Mouse (Mus musculus): ENCODE data around the gene Rhbdf1. TPM values are rescaled to one million over a fixed set of nuclear protein-coding genes. Genes with fewer than 3 reads are reported as not detected.
A peak's percentile ranks its signal among the peaks of the same experiment; 100 is the strongest.

Rhbdf1 gene
- polyA plus RNA-seq, 1 experiment from 2014 or later, result 14.1 TPM

- ATAC-seq (ENCODE audit: low FRiP score) (peak; percentile 88), DNase-seq (ENCODE audit: low spot score, missing footprints) (peak; percentile 97)
- Histone ChIP-seq H3K27me3 (ENCODE audit: control insufficient read depth, insufficient read depth, low read length) (peaks cover 15% of the 10 kb centered on the region), H3K9me3 (ENCODE audit: control insufficient read depth, low read length) (no peaks in the 10 kb centered on the region), H3K4me2 (peak within 1 kb of the TSS; percentile 81), H3K36me3 (ENCODE audit: control insufficient read depth, insufficient read depth, low read length) (0 out of 2 replicates have a peak, but pooled peaks cover 3% of the 10 kb centered on the region), H3K4me3 (ENCODE audit: low read depth, low read length) (peak within 1 kb of the TSS; percentile 71), H3K4me1 (ENCODE audit: control insufficient read depth, insufficient read depth, low read length) (peaks cover 22% of the 10 kb centered on the region), H3K9ac (ENCODE audit: low read length) (peak within 1 kb of the TSS; percentile 83), H3K27ac (ENCODE audit: low read depth, low read length) (no peak within 1 kb of the TSS)
- 3% methylated on average over 47 of the region's 47 CpGs for WGBS
Measured at GRCm38 (mm10) chr11:32226124-32226871, 4.2 kb upstream of the Rhbdf1 start, which contains the start of gene Mpg. Gene Mpg, plus strand, starts transcription at chr11:32226505.

- Histone ChIP-seq H3K4me3 (ENCODE audit: low read depth, low read length) (no peak overlapping the region), H3K4me2 (no peak overlapping the region), H3K9ac (ENCODE audit: low read length) (no peak overlapping the region)
Measured at GRCm38 (mm10) chr11:32225222-32226104, 3.4 kb upstream of the Rhbdf1 start.

GRCm38 (mm10) chr11:32224468-32225139 is 2.5 kb upstream of the Rhbdf1 start:
- Histone ChIP-seq H3K4me3 (ENCODE audit: low read depth, low read length) (no peak overlapping the region), H3K36me3 (ENCODE audit: control insufficient read depth, insufficient read depth, low read length) (0 out of 2 replicates have a peak, but pooled peaks cover 3% of the 10 kb centered on the region), H3K27ac (ENCODE audit: low read depth, low read length) (no peak overlapping the region), H3K9ac (ENCODE audit: low read length) (no peak overlapping the region), H3K27me3 (ENCODE audit: control insufficient read depth, insufficient read depth, low read length) (peaks cover 18% of the 10 kb centered on the region), H3K9me3 (ENCODE audit: control insufficient read depth, low read length) (no peaks in the 10 kb centered on the region), H3K4me1 (ENCODE audit: control insufficient read depth, insufficient read depth, low read length) (peaks cover 28% of the 10 kb centered on the region), H3K4me2 (no peak overlapping the region)
- WGBS, result 38% methylated on average over 4 of the region's 4 CpGs
- DNase-seq (ENCODE audit: low spot score, missing footprints) (peak; percentile 82), ATAC-seq (ENCODE audit: low FRiP score) (no peak)

More at GRCm38 (mm10) chr11:32225222-32226104, 3.4 kb upstream of the Rhbdf1 start:
- ATAC-seq (ENCODE audit: low FRiP score), result no peak
- peaks cover 28% of the 10 kb centered on the region for H3K4me1 ChIP-seq (ENCODE audit: control insufficient read depth, insufficient read depth, low read length)
- 0 out of 2 replicates have a peak, but pooled peaks cover 3% of the 10 kb centered on the region for H3K36me3 ChIP-seq (ENCODE audit: control insufficient read depth, insufficient read depth, low read length)
- 69% methylated on average over 7 of the region's 7 CpGs for WGBS
- H3K9me3 ChIP-seq (ENCODE audit: control insufficient read depth, low read length), result no peaks in the 10 kb centered on the region
- peaks cover 18% of the 10 kb centered on the region for H3K27me3 ChIP-seq (ENCODE audit: control insufficient read depth, insufficient read depth, low read length)
- DNase-seq (ENCODE audit: low spot score, missing footprints), result peak; percentile 82
- no peak overlapping the region for H3K27ac ChIP-seq (ENCODE audit: low read depth, low read length)

- Histone ChIP-seq H3K4me3 (ENCODE audit: low read depth, low read length) (no peak overlapping the region), H3K27ac (ENCODE audit: low read depth, low read length) (no peak overlapping the region), H3K4me2 (no peak overlapping the region), H3K36me3 (ENCODE audit: control insufficient read depth, insufficient read depth, low read length) (no peaks in the 10 kb centered on the region), H3K9ac (ENCODE audit: low read length) (no peak overlapping the region), H3K9me3 (ENCODE audit: control insufficient read depth, low read length) (no peaks in the 10 kb centered on the region), H3K27me3 (ENCODE audit: control insufficient read depth, insufficient read depth, low read length) (peaks cover 18% of the 10 kb centered on the region), H3K4me1 (ENCODE audit: control insufficient read depth, insufficient read depth, low read length) (peaks cover 30% of the 10 kb centered on the region)
- no peak for ATAC-seq (ENCODE audit: low FRiP score)
- WGBS, result 68% methylated on average over 4 of the region's 4 CpGs
- DNase-seq (ENCODE audit: low spot score, missing footprints), result peak; percentile 17
Measured at GRCm38 (mm10) chr11:32223297-32223967, 1.3 kb upstream of the Rhbdf1 start.

- Histone ChIP-seq H3K4me1 (ENCODE audit: control insufficient read depth, insufficient read depth, low read length) (peaks cover 30% of the 10 kb centered on the region), H3K9me3 (ENCODE audit: control insufficient read depth, low read length) (no peaks in the 10 kb centered on the region), H3K27me3 (ENCODE audit: control insufficient read depth, insufficient read depth, low read length) (peaks cover 18% of the 10 kb centered on the region), H3K4me2 (peak overlapping the region; percentile 99), H3K36me3 (ENCODE audit: control insufficient read depth, insufficient read depth, low read length) (no peaks in the 10 kb centered on the region), H3K9ac (ENCODE audit: low read length) (peak overlapping the region; percentile 81), H3K27ac (ENCODE audit: low read depth, low read length) (no peak overlapping the region), H3K4me3 (ENCODE audit: low read depth, low read length) (peak overlapping the region; percentile 72)
- 9% methylated on average over 21 of the region's 21 CpGs for WGBS
- no peak for ATAC-seq (ENCODE audit: low FRiP score)
- DNase-seq (ENCODE audit: low spot score, missing footprints), result peak; percentile 88
Measured at GRCm38 (mm10) chr11:32222570-32223194, 582 bp upstream of the Rhbdf1 start.

- ATAC-seq (ENCODE audit: low FRiP score) (peak; percentile 48), DNase-seq (ENCODE audit: low spot score, missing footprints) (peak; percentile 96)
- Histone ChIP-seq H3K9me3 (ENCODE audit: control insufficient read depth, low read length) (no peaks in the 10 kb centered on the region), H3K4me1 (ENCODE audit: control insufficient read depth, insufficient read depth, low read length) (peaks cover 22% of the 10 kb centered on the region), H3K9ac (ENCODE audit: low read length) (peak overlapping the region; percentile 81), H3K27me3 (ENCODE audit: control insufficient read depth, insufficient read depth, low read length) (peaks cover 18% of the 10 kb centered on the region), H3K27ac (ENCODE audit: low read depth, low read length) (peak overlapping the region; percentile 35), H3K4me2 (peak overlapping the region; percentile 99), H3K4me3 (ENCODE audit: low read depth, low read length) (peak overlapping the region; percentile 72), H3K36me3 (ENCODE audit: control insufficient read depth, insufficient read depth, low read length) (no peaks in the 10 kb centered on the region)
- WGBS, result under 1% methylated on average over 38 of the region's 46 CpGs
Measured at GRCm38 (mm10) chr11:32221225-32221950, 712 bp downstream of the Rhbdf1 start.

- ATAC-seq (ENCODE audit: low FRiP score) (no peak; the same call in none of the 2 replicates), DNase-seq (ENCODE audit: low spot score, missing footprints) (no peak)
- H3K27me3 ChIP-seq (ENCODE audit: control insufficient read depth, insufficient read depth, low read length), result peaks cover 18% of the 10 kb centered on the region
- peak overlapping the region; percentile 81 for H3K9ac ChIP-seq (ENCODE audit: low read length)
- no peak overlapping the region for H3K27ac ChIP-seq (ENCODE audit: low read depth, low read length)
- peaks cover 22% of the 10 kb centered on the region for H3K4me1 ChIP-seq (ENCODE audit: control insufficient read depth, insufficient read depth, low read length)
- no peaks in the 10 kb centered on the region for H3K36me3 ChIP-seq (ENCODE audit: control insufficient read depth, insufficient read depth, low read length)
- H3K4me2 ChIP-seq, result peak overlapping the region; percentile 99
- WGBS, result 39% methylated on average over 10 of the region's 10 CpGs
- H3K9me3 ChIP-seq (ENCODE audit: control insufficient read depth, low read length), result no peaks in the 10 kb centered on the region
- peak overlapping the region; percentile 72 for H3K4me3 ChIP-seq (ENCODE audit: low read depth, low read length)
Measured at GRCm38 (mm10) chr11:32220607-32221224, 1.4 kb downstream of the Rhbdf1 start.

Measured in midbrain, embryonic 11.5 days (tissue).